Mouse (Mus musculus): ENCODE data around the gene Cacna1g. TPM values are rescaled to one million over a fixed set of nuclear protein-coding genes. Genes with fewer than 3 reads are reported as not detected.

Cacna1g gene
- total and polyA plus RNA-seq, 2 experiments from 2014 or later: 7.4 to 46.2 TPM

DNA sequence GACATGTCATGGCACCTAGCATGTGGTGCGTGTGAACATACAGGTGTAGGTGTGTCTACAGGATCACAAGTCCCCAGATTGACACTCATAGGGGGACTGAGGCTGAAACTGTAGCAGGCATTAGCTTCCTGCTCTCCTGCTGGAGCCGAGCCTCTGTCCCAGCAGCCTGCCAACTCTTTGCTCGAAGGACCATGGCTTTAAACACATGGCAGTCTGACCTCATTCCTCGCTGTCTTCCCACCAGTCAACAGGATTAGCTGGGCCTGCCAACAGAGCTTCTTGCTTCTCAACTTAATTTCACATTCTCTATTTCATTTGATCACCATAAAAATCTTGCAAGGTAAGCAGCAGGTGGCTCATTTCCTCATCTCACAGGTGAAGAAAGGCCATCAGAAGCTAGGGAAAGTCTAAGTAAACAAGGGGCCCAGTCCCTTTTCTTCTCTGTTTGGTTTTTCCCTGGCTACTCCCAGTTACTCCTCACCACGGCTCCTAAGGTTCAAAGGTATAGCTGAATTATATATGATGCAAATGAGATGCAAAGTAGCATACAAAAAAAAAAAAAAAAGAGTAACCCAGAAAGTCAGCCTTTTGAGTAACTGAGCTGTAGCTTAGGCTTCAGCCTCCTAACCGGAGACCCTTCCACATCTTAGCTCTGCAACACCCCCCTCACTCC is 84.1 kb downstream of the Cacna1g start:
- Histone ChIP-seq H3K4me2 (ENCODE audit: low read depth, low read length) (no peak overlapping the region), H3K4me3 (ENCODE audit: low read depth, low read length) (no peak overlapping the region), H3K9me3 (replicated peaks; ENCODE audit: control insufficient read depth, low read length) (no peaks in the 10 kb centered on the region), H3K4me1 (ENCODE audit: control insufficient read depth, insufficient read depth) (peaks cover 17% of the 10 kb centered on the region), H3K9ac (replicated peaks; ENCODE audit: low read depth, low read length) (no peak overlapping the region), H3K36me3 (replicated peaks; ENCODE audit: control insufficient read depth, insufficient read depth, low read length) (no peaks in the 10 kb centered on the region), H3K27ac (ENCODE audit: low read depth) (no peak overlapping the region), H3K27me3 (ENCODE audit: control insufficient read depth, insufficient read depth, low read length) (no peaks in the 10 kb centered on the region)
- DNase-seq (ENCODE audit: low spot score): no peak
- TF ChIP-seq CTCF (IDR thresholded peaks at IDR 0.05; ENCODE audit: low read depth) (no peak), EP300 (IDR thresholded peaks at IDR 0.05; ENCODE audit: low read depth) (no peak)
- no peak for ATAC-seq (ENCODE audit: insufficient read depth, low read depth)
- 59% methylated on average over 6 of the region's 6 CpGs for WGBS

DNA sequence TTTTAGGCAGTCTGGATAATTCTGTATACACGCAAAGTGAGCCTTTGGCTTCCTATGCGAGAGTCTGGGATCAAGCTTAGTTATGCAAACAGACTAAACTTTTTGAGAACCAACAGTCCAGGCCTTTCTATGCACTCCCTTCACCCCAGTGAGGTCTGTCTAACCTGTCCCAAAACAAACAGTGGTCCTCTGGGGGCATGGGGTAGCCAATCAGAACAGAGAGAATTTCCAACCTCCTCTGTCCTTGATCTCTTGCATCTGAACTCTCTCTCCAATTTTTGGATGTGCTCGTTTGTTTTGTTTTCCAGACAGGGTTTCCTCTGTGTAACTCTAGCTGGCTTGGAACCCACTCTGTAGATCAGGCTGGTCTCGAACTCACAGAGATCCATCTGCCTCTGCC is 85.0 kb downstream of the Cacna1g start:
- Histone ChIP-seq H3K9me3 (replicated peaks; ENCODE audit: control insufficient read depth, low read length) (no peaks in the 10 kb centered on the region), H3K4me1 (ENCODE audit: control insufficient read depth, insufficient read depth) (peaks cover 12% of the 10 kb centered on the region), H3K9ac (replicated peaks; ENCODE audit: low read depth, low read length) (no peak overlapping the region), H3K4me2 (ENCODE audit: low read depth, low read length) (no peak overlapping the region), H3K36me3 (replicated peaks; ENCODE audit: control insufficient read depth, insufficient read depth, low read length) (no peaks in the 10 kb centered on the region), H3K27me3 (ENCODE audit: control insufficient read depth, insufficient read depth, low read length) (no peaks in the 10 kb centered on the region), H3K4me3 (ENCODE audit: low read depth, low read length) (no peak overlapping the region), H3K27ac (ENCODE audit: low read depth) (no peak overlapping the region)
- TF ChIP-seq EP300 (IDR thresholded peaks at IDR 0.05; ENCODE audit: low read depth) (no peak), CTCF (IDR thresholded peaks at IDR 0.05; ENCODE audit: low read depth) (no peak)
- 83% methylated on average over 4 of the region's 4 CpGs for WGBS
- DNase-seq (ENCODE audit: low spot score) (no peak), ATAC-seq (ENCODE audit: insufficient read depth, low read depth) (no peak)

DNA sequence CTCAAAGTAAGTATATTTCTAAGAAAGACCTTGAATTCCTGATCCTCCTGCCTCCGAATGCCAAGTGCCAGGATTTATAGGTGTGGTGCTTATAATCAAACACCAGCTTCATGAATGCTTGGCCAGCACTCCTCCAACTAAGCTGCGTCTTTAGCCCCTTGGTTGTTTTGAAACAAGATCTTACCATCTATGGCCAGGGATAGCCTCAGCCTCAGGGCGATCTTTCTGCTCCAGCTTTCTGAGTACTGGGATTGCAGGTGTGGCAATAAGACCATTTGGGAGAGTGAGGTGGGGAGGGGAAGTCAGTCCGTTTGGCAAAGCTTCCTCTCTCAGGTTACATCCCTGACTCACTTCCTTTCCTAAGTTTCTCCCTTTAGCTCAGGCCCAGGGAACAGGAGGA is 86.2 kb downstream of the Cacna1g start:
- Histone ChIP-seq H3K27me3 (ENCODE audit: control insufficient read depth, insufficient read depth, low read length) (no peaks in the 10 kb centered on the region), H3K4me2 (ENCODE audit: low read depth, low read length) (no peak overlapping the region), H3K4me1 (ENCODE audit: control insufficient read depth, insufficient read depth) (peaks cover 10% of the 10 kb centered on the region), H3K9me3 (replicated peaks; ENCODE audit: control insufficient read depth, low read length) (no peaks in the 10 kb centered on the region), H3K9ac (replicated peaks; ENCODE audit: low read depth, low read length) (no peak overlapping the region), H3K4me3 (ENCODE audit: low read depth, low read length) (no peak overlapping the region), H3K36me3 (replicated peaks; ENCODE audit: control insufficient read depth, insufficient read depth, low read length) (no peaks in the 10 kb centered on the region), H3K27ac (ENCODE audit: low read depth) (no peak overlapping the region)
- no peak for DNase-seq (ENCODE audit: low spot score)
- TF ChIP-seq EP300 (IDR thresholded peaks at IDR 0.05; ENCODE audit: low read depth) (no peak), CTCF (IDR thresholded peaks at IDR 0.05; ENCODE audit: low read depth) (no peak)
- WGBS: 67% methylated on average over 4 of the region's 4 CpGs
- ATAC-seq (ENCODE audit: insufficient read depth, low read depth): no peak

DNA sequence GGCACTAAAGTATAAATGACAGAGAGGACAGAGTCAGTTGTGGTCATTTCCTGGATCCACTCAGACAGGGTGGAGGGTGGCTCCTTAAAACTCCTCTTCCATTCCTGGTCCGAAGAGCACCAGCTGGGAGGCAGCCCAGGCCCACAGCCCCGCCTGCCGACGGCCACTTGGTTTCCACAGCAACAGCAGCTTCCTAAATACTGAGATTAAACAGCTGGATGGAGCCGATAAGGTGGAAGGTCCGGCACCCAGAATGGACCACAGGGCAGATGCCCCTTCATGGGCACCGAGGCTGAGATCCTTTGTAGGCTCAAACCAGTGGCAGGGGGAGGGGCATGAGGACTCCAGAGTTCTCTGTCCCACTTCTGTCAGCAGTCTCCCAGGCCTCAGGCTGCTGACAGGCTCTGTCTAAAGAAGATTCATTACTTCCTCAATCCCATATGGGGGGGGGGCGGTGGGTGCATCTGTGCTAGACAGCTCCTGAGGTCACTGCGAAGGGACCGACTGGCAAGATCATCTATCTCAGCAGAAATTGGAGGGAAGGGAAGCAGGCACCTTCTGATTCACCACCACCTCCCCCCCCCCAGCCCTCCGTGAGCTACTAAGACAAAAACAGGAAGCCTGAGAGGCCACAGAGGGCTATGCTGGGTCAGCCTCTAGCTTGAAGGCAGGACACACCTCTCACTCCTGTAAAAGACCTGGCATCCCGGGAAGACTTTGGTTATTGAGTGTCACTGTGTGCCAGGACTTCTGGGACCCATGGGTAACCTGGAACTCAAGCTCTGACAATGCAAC is 87.8 kb downstream of the Cacna1g start:
- no peak overlapping the region for H3K4me3 ChIP-seq (ENCODE audit: low read depth, low read length)
- no peak overlapping the region for H3K27ac ChIP-seq (ENCODE audit: low read depth)
- H3K27me3 ChIP-seq (ENCODE audit: control insufficient read depth, insufficient read depth, low read length): no peaks in the 10 kb centered on the region
- 16% methylated on average over 12 of the region's 12 CpGs for WGBS
- H3K9me3 ChIP-seq (replicated peaks; ENCODE audit: control insufficient read depth, low read length): no peaks in the 10 kb centered on the region
- H3K36me3 ChIP-seq (replicated peaks; ENCODE audit: control insufficient read depth, insufficient read depth, low read length): no peaks in the 10 kb centered on the region
- TF ChIP-seq CTCF (IDR thresholded peaks at IDR 0.05; ENCODE audit: low read depth): no peak
- no peak for TF ChIP-seq EP300 (IDR thresholded peaks at IDR 0.05; ENCODE audit: low read depth)
- peak; percentile 27; the same call in 1 of the 2 replicates for ATAC-seq (ENCODE audit: insufficient read depth, low read depth)
- peaks cover 4% of the 10 kb centered on the region; the same call in 1 of the 2 replicates for H3K4me1 ChIP-seq (ENCODE audit: control insufficient read depth, insufficient read depth)
- H3K4me2 ChIP-seq (ENCODE audit: low read depth, low read length): peak overlapping the region; percentile 34
- H3K9ac ChIP-seq (replicated peaks; ENCODE audit: low read depth, low read length): no peak overlapping the region
- DNase-seq (ENCODE audit: low spot score): no peak

DNA sequence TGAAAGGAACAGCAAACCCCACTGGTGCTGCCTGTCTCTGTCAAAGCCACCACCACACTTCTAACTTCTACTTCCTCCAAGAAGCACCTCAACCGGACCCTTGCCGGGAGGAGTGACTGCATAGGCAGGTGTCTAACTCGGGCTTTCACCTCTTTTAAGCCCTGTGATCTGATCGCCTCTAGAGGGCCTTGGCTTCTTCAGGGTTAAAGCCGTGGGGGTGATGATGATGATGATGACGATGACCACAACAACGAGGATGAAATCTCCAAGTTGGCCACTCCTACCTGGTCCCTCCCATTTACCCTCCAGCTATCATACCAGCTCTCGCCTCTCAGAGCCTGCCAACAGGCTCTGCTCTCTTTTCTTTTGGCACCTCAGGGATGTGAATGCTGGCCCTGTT is 94.3 kb downstream of the Cacna1g start:
- no peaks in the 10 kb centered on the region for H3K9me3 ChIP-seq (replicated peaks; ENCODE audit: control insufficient read depth, low read length)

More for the DNA sequence above, 94.3 kb downstream of the Cacna1g start:
- H3K4me3 ChIP-seq (ENCODE audit: low read depth, low read length): no peak overlapping the region
- DNase-seq (ENCODE audit: low spot score) (no peak), ATAC-seq (ENCODE audit: insufficient read depth, low read depth) (no peak)
- no peak overlapping the region for H3K9ac ChIP-seq (replicated peaks; ENCODE audit: low read depth, low read length)
- H3K27me3 ChIP-seq (ENCODE audit: control insufficient read depth, insufficient read depth, low read length): no peaks in the 10 kb centered on the region
- WGBS: 59% methylated on average over 8 of the region's 8 CpGs
- no peaks in the 10 kb centered on the region for H3K4me1 ChIP-seq (ENCODE audit: control insufficient read depth, insufficient read depth)
- TF ChIP-seq CTCF (IDR thresholded peaks at IDR 0.05; ENCODE audit: low read depth) (no peak), EP300 (IDR thresholded peaks at IDR 0.05; ENCODE audit: low read depth) (no peak)
- no peak overlapping the region for H3K27ac ChIP-seq (ENCODE audit: low read depth)
- no peak overlapping the region for H3K4me2 ChIP-seq (ENCODE audit: low read depth, low read length)
- H3K36me3 ChIP-seq (replicated peaks; ENCODE audit: control insufficient read depth, insufficient read depth, low read length): no peaks in the 10 kb centered on the region
